Mouse (Mus musculus) frontal cortex, postnatal 36 days (tissue): Measurements from ENCODE around the gene Gm45808.
A peak's percentile ranks its signal among the peaks of the same experiment; 100 is the strongest.
"Not testable (repeated sequence)": the region's sequence is repeated elsewhere in the genome, so short reads cannot be mapped to it uniquely, and the experiment has no call there.

Experiments used
- DNase-seq, 2 experiments: peaks; one replicate each; pipeline ENCODE4 v3.0.0; 2022; ENCODE audit warnings: low spot score in 2 of 2

The Gm45808 gene

GRCm38 (mm10) chr7:45509181-45509882 is 22.7 kb upstream of the Gm45808 start:
- DNase-seq = no peak

DNA sequence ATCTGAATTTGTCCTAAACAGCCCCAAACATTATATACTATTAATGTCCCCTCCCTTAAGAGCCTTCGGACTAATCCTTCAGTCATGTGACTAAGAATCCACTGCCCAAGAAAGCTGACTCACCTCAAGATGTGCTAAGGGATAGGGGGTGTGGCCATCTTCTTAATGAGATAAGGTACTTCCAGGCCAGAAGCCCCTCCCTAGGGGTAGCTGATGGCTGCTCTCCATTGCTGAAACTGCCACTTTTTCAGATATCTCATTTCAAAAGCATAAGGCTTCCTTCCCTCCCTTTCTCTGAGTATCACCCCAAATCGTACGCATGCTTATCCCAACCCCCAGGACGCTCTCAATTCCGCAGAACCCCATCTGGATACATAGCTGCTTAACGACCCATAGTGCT is 21.9 kb upstream of the Gm45808 start:
- DNase-seq = no peak

DNA sequence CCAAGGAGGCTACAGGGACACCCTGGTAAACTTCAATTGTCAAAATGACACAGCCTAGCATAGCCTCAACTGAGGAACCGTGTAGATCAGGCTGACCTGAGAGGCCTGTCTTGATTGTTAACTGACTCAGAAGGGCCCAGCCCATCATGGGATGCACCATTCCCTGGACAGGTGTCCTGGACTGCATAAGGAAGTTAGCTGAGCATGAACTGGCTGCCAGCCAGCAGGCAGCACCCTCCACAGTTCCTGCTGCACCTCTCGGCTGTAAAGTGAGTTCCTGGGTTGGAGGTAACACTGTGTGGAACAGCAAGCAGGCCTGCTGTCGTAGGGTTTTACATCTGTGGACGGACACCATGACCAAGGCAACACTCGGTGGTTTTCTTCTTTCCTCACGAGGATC is 21.0 kb upstream of the Gm45808 start:
- no peak for DNase-seq

- DNase-seq = no peak
Measured at GRCm38 (mm10) chr7:45498427-45498826, 11.8 kb upstream of the Gm45808 start.

GRCm38 (mm10) chr7:45494548-45494947 is 7.9 kb upstream of the Gm45808 start:
- no peak for DNase-seq

DNA sequence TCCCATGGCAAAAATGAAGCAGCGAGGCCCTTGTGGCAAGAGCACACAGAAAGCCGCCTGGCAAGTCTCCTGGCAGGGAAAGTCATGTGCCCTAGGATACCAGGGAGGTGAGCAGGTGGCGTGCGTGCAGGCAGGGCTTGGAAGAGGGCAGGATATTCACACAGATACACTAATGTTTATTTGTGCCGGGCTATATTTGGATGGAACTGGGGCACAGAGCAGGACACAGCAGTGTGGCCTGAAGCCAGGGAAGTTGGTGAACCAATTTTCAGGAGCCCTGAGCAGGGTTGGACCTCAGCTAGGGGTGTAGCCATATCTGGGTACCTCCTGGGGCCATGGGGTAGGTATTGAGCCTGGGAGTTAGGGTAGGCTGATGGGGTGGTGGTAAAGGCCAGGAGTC is 6.3 kb upstream of the Gm45808 start:
- DNase-seq = no peak

DNA sequence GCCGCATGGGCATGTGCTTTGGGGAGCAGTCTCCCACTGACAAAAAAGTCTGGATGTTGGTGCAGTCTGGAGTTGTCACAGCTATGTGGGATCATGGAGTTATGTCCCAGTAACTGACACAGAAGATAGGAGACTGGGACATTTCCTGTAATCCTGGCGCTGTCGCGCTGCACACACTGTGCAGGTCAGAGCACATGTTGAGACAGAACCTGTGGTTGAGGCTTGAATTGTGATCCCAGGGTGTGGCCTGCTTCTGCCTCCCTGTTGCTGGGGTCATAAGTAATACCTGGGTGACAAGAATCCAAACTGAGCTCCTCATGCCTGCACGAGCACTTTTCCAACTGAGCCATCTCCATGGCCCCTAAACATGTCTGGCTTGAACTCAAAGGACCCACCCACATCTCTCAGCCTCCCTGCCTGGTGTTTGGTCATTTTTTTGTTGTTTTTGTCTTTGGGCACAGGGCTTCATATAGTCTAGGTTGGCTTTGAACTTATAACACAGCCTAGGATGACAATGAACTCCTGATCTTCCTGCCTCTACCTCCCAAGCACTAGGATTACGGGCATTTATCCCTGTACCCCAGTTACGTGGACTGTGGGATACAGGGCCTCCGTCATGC is 5.7 kb upstream of the Gm45808 start:
- DNase-seq = no peak

GRCm38 (mm10) chr7:45491264-45491663 is 4.7 kb upstream of the Gm45808 start:
- DNase-seq = no peak

DNA sequence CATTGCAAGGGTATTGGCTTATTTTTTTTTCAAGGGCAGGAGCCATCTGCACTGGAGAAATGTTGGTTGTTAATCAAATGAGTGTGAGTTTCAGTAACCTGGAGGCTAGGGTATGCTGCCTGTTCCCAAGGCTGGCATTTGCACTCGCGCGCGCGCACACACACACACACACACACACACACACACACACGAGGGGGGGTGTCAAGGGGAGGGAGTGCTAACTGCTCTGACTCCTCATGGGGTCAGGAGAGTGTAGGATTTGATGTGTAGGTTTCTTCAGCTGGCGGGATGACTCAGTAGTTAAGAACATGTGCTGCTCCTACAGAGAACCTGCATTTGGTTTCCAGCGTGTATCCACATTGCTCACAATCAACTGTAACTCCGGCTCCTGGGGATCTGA is 4.2 kb upstream of the Gm45808 start:
- DNase-seq = no peak

GRCm38 (mm10) chr7:45489578-45489977 is 3.0 kb upstream of the Gm45808 start:
- DNase-seq = no peak

DNA sequence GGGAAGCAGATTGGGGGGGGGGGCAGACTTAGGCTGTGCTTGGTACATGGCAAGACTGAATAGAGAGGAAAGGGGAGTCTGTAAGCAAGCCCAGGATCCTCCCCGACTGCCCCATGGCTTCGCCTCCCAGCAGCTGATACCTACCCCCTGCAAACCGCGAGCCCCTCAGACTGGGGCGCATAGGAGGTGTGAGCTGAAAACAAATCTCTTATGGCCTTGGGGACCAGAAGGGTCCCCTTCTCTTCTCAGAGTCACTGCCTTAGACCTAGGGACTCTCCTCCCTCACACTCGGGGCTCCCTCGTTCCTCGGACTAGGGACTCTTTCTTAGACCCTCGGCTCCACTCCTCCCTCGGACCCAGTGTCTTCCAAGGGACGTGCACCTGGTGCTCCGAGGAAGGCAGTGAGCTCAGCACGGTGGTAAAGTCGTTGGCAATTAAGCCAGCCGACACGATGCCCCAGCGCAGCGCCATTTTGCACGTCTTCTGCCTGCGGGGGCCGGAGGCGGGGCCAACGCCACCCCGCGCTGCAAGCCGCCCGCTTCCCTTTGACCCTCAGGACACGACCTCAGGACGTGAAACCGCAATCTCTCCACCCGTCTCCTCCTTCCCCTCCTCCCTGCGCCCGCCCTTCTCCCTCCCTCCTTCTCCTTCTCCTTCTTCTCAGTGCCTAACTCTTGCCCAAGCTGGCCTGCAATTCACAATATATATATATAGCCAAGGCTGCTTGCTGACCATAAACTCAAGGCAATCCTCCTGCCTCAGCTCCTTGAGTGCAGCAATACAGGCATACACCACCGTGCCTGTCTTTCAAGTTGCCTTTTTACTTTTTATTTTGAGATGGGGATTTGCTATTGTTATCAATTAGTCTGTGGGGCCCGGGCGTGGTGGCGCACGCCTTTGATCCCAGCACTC is 1.9 kb upstream of the Gm45808 start, which contains the start of gene Dhdh:
Gene Dhdh (minus strand): TSS at position 513 of the 912 bp plus-strand sequence.
- no peak for DNase-seq

DNA sequence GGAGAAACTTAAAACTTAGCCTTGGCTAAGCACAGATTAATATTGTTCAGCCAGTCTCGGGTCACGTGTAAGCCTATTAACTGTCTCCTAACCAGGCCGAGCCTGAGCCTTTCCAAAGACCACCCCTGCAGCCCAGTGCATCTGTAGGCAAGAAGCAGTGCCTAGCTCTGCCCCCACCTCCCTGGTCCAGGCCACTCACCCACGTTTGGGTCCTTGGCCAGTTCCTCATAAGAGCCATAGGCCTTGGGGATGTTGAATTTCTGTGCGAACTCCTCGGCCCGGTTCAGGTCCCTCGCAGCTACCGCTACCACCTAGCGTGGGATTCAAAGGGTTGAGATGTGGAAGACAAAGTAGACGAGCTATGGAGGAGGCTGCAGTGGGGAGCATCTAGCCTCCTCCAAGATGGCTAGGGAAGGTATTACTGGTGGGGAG is 1.3 kb upstream of the Gm45808 start:
- DNase-seq = no peak

- no peak for DNase-seq
Measured at GRCm38 (mm10) chr7:45486158-45486557, 453 bp downstream of the Gm45808 start.

DNA sequence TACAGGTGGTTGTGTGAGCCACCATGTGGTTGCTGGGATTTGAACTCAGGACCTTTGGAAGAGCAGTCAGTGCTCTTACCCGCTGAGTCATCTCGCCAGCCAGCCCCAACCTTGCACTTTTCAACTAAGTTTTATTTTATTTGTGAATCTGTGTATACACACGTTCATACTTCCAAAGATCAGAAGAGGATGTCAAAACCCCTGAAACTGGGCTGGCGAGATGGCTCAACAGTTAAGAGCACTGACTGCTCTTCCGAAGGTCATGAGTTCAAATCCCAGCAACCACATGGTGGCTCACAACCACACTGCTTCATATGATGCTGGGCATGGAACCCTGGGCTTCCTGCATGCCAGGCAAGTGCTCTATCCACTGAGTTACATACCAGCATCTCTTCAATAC is 1.6 kb downstream of the Gm45808 start:
- DNase-seq = not testable (repeated sequence)

DNA sequence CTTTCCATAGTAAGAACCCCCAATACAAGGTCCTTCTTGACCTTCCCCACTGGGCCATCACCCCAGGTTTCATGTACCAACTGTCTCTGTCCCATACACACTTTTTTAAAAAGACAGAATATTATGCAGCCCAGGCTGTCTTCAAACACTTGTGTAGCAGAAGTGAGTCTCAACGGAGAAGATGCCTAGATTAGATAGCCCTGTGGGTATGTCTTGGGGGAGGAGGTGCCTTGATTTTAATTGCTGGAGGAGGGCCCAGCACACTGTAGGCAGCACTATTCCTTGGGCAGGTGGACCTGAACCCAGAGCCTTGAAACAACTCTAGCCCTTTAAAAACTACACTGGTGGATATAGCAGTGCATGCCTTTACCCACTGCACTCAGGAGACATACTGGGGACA is 4.4 kb downstream of the Gm45808 start:
- DNase-seq = no peak

DNA sequence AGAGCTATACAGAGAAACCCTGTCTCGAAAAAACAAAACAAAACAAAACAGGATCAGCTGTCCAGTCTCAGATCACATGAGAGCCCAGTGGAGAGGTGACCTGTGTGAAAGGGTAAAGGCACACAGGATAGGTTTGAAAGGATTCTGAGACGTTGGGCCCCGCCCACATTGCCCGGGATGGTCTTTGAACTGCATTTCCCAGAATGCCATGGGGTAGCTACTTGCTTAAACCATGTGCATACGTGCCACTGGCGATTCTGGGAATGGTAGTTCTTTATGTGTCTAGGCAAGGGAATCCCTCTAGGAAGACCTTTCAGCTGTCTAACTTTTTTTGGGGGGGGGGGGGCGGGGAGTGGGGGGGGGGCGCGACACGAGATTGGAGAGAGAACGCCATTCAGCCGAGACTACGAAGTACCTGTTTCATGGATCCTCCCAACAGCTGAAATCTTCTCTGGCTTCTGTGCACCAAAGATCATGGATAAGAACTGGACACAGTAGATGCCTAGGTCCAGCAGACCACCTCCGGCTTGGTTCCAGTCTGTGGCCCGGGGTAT is 5.2 kb downstream of the Gm45808 start, which contains the start of gene Tulp2:
Gene Tulp2 (plus strand): TSS at position 504 of the 554 bp plus-strand sequence.
- peak in 1 of 2 experiments; percentile 75 for DNase-seq

- not testable (repeated sequence) for DNase-seq
Measured at GRCm38 (mm10) chr7:45480310-45480709, 6.3 kb downstream of the Gm45808 start.

- no peak for DNase-seq
Measured at GRCm38 (mm10) chr7:45478774-45479173, 7.8 kb downstream of the Gm45808 start.

- DNase-seq = peak in 1 of 2 experiments; percentile 65
Measured at GRCm38 (mm10) chr7:45477003-45477402, 9.6 kb downstream of the Gm45808 start.

DNA sequence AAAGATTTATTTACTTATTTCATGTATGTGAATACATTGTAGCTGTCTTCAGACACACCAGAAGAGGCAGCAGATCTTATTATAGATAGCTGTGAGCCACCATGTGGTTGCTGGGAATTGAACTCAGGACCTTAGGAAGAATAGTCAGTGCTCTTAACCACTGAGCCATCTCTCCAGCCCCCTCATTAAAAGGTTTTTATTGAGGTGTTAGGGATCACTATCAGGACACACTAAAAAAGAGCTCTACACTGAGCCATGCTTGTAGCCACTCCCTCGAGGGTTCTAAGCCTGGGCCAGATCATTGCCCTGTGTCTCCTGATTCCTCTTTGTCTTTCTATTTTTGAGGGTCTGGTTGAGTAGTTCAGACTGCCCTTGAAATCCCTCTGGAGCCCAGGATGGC is 10.2 kb downstream of the Gm45808 start:
- DNase-seq = no peak

GRCm38 (mm10) chr7:45475291-45475969 is 11.2 kb downstream of the Gm45808 start:
- no peak for DNase-seq
